Mouse (Mus musculus) bone marrow macrophage, adult 2 months (primary cell): ENCODE measurements around the gene Immp2l.

Experiments
- CTCF ChIP-seq: IDR thresholded peaks from 2 replicates; pipeline ENCODE4 v1.5.1; 2012; ENCODE audit warnings: low read depth, mild to moderate bottlenecking, low read length, moderate library complexity
- POLR2A ChIP-seq: IDR thresholded peaks from 2 replicates; pipeline ENCODE4 v1.6.1; 2012; ENCODE audit warnings: mild to moderate bottlenecking, low read depth, low read length, borderline replicate concordance

- TF ChIP-seq CTCF (no peak), POLR2A (no peak)
Observed at GRCm38 (mm10) chr12:41023511-41024421, at the start of gene Immp2l.
